Mouse (Mus musculus) urinary bladder, postnatal 14 days (tissue): ENCODE data around the gene Xrcc3.

Source experiments
- DNase-seq: peaks from one replicate; pipeline ENCODE4 v3.0.0; 2021; ENCODE audit warnings: low spot score

Xrcc3 gene

GRCm38 (mm10) chr12:111814769-111815762, 1.4 kb upstream of the Xrcc3 start:
- no peak for DNase-seq

GRCm38 (mm10) chr12:111813111-111813765, 435 bp downstream of the Xrcc3 start:
- no peak for DNase-seq

- no peak for DNase-seq
Measured at GRCm38 (mm10) chr12:111812611-111813010, 1.1 kb downstream of the Xrcc3 start.

- no peak for DNase-seq
Measured at GRCm38 (mm10) chr12:111812075-111812474, 1.6 kb downstream of the Xrcc3 start.

- peak; percentile 85 for DNase-seq
Measured at GRCm38 (mm10) chr12:111809762-111810161, 3.9 kb downstream of the Xrcc3 start.

GRCm38 (mm10) chr12:111808775-111809174, 4.9 kb downstream of the Xrcc3 start:
- DNase-seq = no peak

GRCm38 (mm10) chr12:111803538-111803937, 10.1 kb downstream of the Xrcc3 start:
- DNase-seq = no peak

- no peak for DNase-seq
Measured at GRCm38 (mm10) chr12:111800459-111801183, 13.1 kb downstream of the Xrcc3 start.

GRCm38 (mm10) chr12:111798493-111798892, 15.2 kb downstream of the Xrcc3 start:
- no peak for DNase-seq

- no peak for DNase-seq
Measured at GRCm38 (mm10) chr12:111797251-111797650, 16.4 kb downstream of the Xrcc3 start.

- no peak for DNase-seq
Measured at GRCm38 (mm10) chr12:111795180-111795895, 18.3 kb downstream of the Xrcc3 start.

- DNase-seq = no peak
Measured at GRCm38 (mm10) chr12:111794526-111795179, 19.0 kb downstream of the Xrcc3 start.

- no peak for DNase-seq
Measured at GRCm38 (mm10) chr12:111794102-111794501, 19.6 kb downstream of the Xrcc3 start.

- DNase-seq = no peak
Measured at GRCm38 (mm10) chr12:111791474-111792104, 22.1 kb downstream of the Xrcc3 start.

- no peak for DNase-seq
Measured at GRCm38 (mm10) chr12:111790631-111791030, 23.0 kb downstream of the Xrcc3 start.

- no peak for DNase-seq
Measured at GRCm38 (mm10) chr12:111790090-111790489, 23.6 kb downstream of the Xrcc3 start.

- DNase-seq = no peak
Measured at GRCm38 (mm10) chr12:111787015-111787414, 26.7 kb downstream of the Xrcc3 start.

GRCm38 (mm10) chr12:111785174-111785573, 28.5 kb downstream of the Xrcc3 start:
- no peak for DNase-seq

GRCm38 (mm10) chr12:111779544-111779943, 34.1 kb downstream of the Xrcc3 start:
- DNase-seq = no peak

- no peak for DNase-seq
Measured at GRCm38 (mm10) chr12:111777919-111778318, 35.8 kb downstream of the Xrcc3 start.

GRCm38 (mm10) chr12:111774845-111775244, 38.8 kb downstream of the Xrcc3 start:
- DNase-seq = no peak
